Mouse (Mus musculus) embryonic fibroblast, embryonic 13.5 days (primary cell): ENCODE results near the gene Shbg. TPM values are rescaled to one million over a fixed set of nuclear protein-coding genes. Genes with fewer than 3 reads are reported as not detected.

Experiments
- H3K27ac ChIP-seq: 2 replicates; pipeline ENCODE4 v1.5.1; 2012; ENCODE audit warnings: low read length, control low read depth, inconsistent platforms; ENCODE audit not compliant: insufficient read depth
- H3K4me1 ChIP-seq: 2 replicates; pipeline ENCODE4 v1.6.1; 2011; ENCODE audit warnings: low read length; ENCODE audit not compliant: control insufficient read depth, insufficient read depth
- H3K4me3 ChIP-seq: 2 replicates; pipeline ENCODE4 v1.5.1; 2011; ENCODE audit warnings: mild to moderate bottlenecking, control low read depth, low read length; ENCODE audit not compliant: insufficient read depth
- CTCF ChIP-seq: IDR thresholded peaks from 2 replicates; pipeline ENCODE4 v1.5.1; 2011; ENCODE audit warnings: mild to moderate bottlenecking, control low read depth, low read length, moderate library complexity, borderline replicate concordance; ENCODE audit not compliant: insufficient read depth
- POLR2A ChIP-seq: IDR thresholded peaks from 2 replicates; pipeline ENCODE4 v1.6.1; 2011; ENCODE audit warnings: low read depth, mild to moderate bottlenecking, control low read depth, low read length, moderate library complexity
- polyA plus RNA-seq: library from polyadenylated mRNA; stranded (reverse); fragments of >200 nt; gene quantifications from 2 replicates; pipeline ENCODE4 v1.2.4, GENCODE M21; 2011; ENCODE audit warnings: low read depth; ENCODE audit not compliant: missing spikeins, insufficient read length

Shbg gene
- polyA plus RNA-seq, 1 experiment = not detected

DNA sequence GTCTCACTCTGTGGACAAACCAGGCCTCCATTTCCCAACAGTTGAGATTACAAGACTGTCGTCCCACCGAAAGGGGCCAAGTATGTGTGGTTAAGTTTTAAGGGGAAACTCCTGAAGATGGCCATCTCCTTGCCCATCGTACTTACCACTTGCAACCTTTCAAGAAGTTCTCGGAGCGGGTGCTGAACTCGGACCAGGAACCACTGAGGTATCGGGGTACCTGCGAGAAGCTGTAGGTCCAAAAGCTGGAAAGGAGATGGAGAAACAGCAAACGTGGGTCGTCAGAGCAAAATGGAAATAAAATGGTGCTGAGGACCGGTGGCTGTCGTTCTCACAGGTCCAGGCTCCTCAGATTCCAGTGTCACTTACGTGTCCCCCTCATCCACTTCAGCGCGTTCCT lies 39.4 kb downstream of the Shbg start:
- peaks cover 18% of the 10 kb centered on the region for H3K4me1 ChIP-seq
- H3K27ac ChIP-seq = no peak overlapping the region
- peak overlapping the region; percentile 81 for H3K4me3 ChIP-seq
- TF ChIP-seq CTCF (no peak), POLR2A (no peak)

- no peak overlapping the region for H3K27ac ChIP-seq
- TF ChIP-seq CTCF (no peak), POLR2A (no peak)
Measured at GRCm38 (mm10) chr11:69576307-69576706, 41.4 kb downstream of the Shbg start.

GRCm38 (mm10) chr11:69575220-69575619 lies 42.5 kb downstream of the Shbg start:
- no peak for TF ChIP-seq CTCF
- Histone ChIP-seq H3K27ac (no peak overlapping the region), H3K4me3 (no peak overlapping the region), H3K4me1 (peaks cover 8% of the 10 kb centered on the region; the same call in 1 of the 2 replicates)

More at GRCm38 (mm10) chr11:69576307-69576706, 41.4 kb downstream of the Shbg start:
- Histone ChIP-seq H3K4me1 (peaks cover 8% of the 10 kb centered on the region; the same call in 1 of the 2 replicates), H3K4me3 (no peak overlapping the region)

DNA sequence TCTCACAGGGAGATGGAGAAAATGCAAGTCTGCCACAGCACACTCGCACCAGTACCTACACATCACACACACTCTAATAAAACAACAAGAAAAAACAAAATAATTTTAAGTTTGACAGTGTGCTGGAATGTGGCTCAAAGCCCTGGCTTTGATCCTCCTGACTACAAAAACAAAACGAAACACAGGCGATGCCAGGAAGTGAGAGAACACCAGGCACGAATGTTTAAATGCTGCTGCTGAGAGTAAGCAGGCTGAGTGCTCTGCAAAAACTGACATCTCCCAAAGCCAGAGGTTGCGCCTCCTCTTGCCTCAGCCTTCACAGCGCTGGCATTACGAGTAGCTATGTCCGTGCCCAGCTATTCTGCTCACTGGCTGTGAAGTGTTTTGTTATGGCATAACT lies 52.6 kb downstream of the Shbg start:
- H3K27ac ChIP-seq = no peak overlapping the region
- H3K4me3 ChIP-seq = no peak overlapping the region
- peaks cover 6% of the 10 kb centered on the region; the same call in 1 of the 2 replicates for H3K4me1 ChIP-seq
- TF ChIP-seq POLR2A = no peak
- TF ChIP-seq CTCF = no peak

Other genes starting within 250 kb of the Shbg start
- gene Chd3, start 248.5 kb downstream of the Shbg start, polyA plus RNA-seq = 175 and 199 TPM in 2 replicates
- gene Naa38, start 222.4 kb downstream of the Shbg start, polyA plus RNA-seq = 75.6 and 81.1 TPM in 2 replicates
- 51.0 and 51.7 TPM in 2 replicates for gene Cyb5d1, start 222.3 kb downstream of the Shbg start, polyA plus RNA-seq
- gene Tmem88, start 219.7 kb downstream of the Shbg start, polyA plus RNA-seq = 9.1 and 10.3 TPM in 2 replicates
- gene Kdm6b, start 204.2 kb downstream of the Shbg start, polyA plus RNA-seq = 31.8 and 33.4 TPM in 2 replicates
- gene Dnah2, start 68.8 kb downstream of the Shbg start, polyA plus RNA-seq = 0.21 TPM in 1 of 2 replicates, not detected in the other
- 0.45 and 2.6 TPM in 2 replicates for gene Efnb3, start 57.7 kb downstream of the Shbg start, polyA plus RNA-seq
- gene Wrap53, start 37.6 kb downstream of the Shbg start, polyA plus RNA-seq = 7.9 and 10.2 TPM in 2 replicates
- gene Trp53, start 37.5 kb downstream of the Shbg start, polyA plus RNA-seq = 159 and 160 TPM in 2 replicates
- gene Atp1b2, start 12.0 kb downstream of the Shbg start, polyA plus RNA-seq = 0.58 and 2.7 TPM in 2 replicates
- gene Sat2, start 4.1 kb upstream of the Shbg start, polyA plus RNA-seq = 11.7 and 13.6 TPM in 2 replicates
- 63.5 and 71.7 TPM in 2 replicates for gene Fxr2, start 15.1 kb upstream of the Shbg start, polyA plus RNA-seq
- gene Sox15, start 37.4 kb upstream of the Shbg start, polyA plus RNA-seq = not detected in 2 replicates
- 45.2 and 47.8 TPM in 2 replicates for gene Mpdu1, start 44.7 kb upstream of the Shbg start, polyA plus RNA-seq
- gene Cd68, start 48.2 kb upstream of the Shbg start, polyA plus RNA-seq = 4.9 and 8.6 TPM in 2 replicates
- gene Eif4a1, start 54.5 kb upstream of the Shbg start, polyA plus RNA-seq = 717 and 781 TPM in 2 replicates
- gene Senp3, start 64.2 kb upstream of the Shbg start, polyA plus RNA-seq = 117 and 187 TPM in 2 replicates
- 0.85 and 1.5 TPM in 2 replicates for gene Tnfsf13, start 67.9 kb upstream of the Shbg start, polyA plus RNA-seq
- 20.0 and 25.5 TPM in 2 replicates for gene Tnfsf12, start 77.9 kb upstream of the Shbg start, polyA plus RNA-seq
- gene Tnfsfm13, start 78.2 kb upstream of the Shbg start, polyA plus RNA-seq = 3.0 and 4.4 TPM in 2 replicates
- gene Polr2a, start 140.7 kb upstream of the Shbg start, polyA plus RNA-seq = 82.6 and 90.9 TPM in 2 replicates
- gene Slc35g3, start 144.1 kb upstream of the Shbg start, polyA plus RNA-seq = not detected in 2 replicates
- 22.6 and 28.5 TPM in 2 replicates for gene Zbtb4, start 148.0 kb upstream of the Shbg start, polyA plus RNA-seq
- 4.6 and 7.2 TPM in 2 replicates for gene Chrnb1, start 178.0 kb upstream of the Shbg start, polyA plus RNA-seq
- 1.1 and 2.5 TPM in 2 replicates for gene Fgf11, start 184.0 kb upstream of the Shbg start, polyA plus RNA-seq
- gene Tmem102, start 187.7 kb upstream of the Shbg start, polyA plus RNA-seq = not detected in 2 replicates
- gene Gm39566, start 197.4 kb upstream of the Shbg start, polyA plus RNA-seq = not detected in 2 replicates
- gene Spem2, start 200.6 kb upstream of the Shbg start, polyA plus RNA-seq = not detected in 2 replicates
- not detected in 2 replicates for gene Spem1, start 204.3 kb upstream of the Shbg start, polyA plus RNA-seq
- gene Nlgn2, start 219.9 kb upstream of the Shbg start, polyA plus RNA-seq = 33.8 and 42.0 TPM in 2 replicates
- gene Tmem256, start 220.6 kb upstream of the Shbg start, polyA plus RNA-seq = 72.1 and 94.8 TPM in 2 replicates
- gene Plscr3, start 228.5 kb upstream of the Shbg start, polyA plus RNA-seq = 120 and 128 TPM in 2 replicates
- gene Tnk1, start 240.8 kb upstream of the Shbg start, polyA plus RNA-seq = not detected in 2 replicates